Mouse (Mus musculus): ENCODE measurements around the gene Tmem107. TPM values are rescaled to one million over a fixed set of nuclear protein-coding genes. Genes with fewer than 3 reads are reported as not detected.
"Not testable (repeated sequence)": the region's sequence is repeated elsewhere in the genome, so short reads cannot be mapped to it uniquely, and the experiment has no call there.

Tmem107 gene
- total RNA-seq, 2 experiments from 2014 or later = 23.6 to 26.8 TPM

GRCm38 (mm10) chr11:69092386-69092751 is 21.8 kb downstream of the Tmem107 start:
- peak; percentile 78 to 87 for DNase-seq (ENCODE audit: low spot score in 2 of 2)

GRCm38 (mm10) chr11:69092871-69093270 is 22.3 kb downstream of the Tmem107 start:
- DNase-seq (ENCODE audit: low spot score in 2 of 2) = no peak

GRCm38 (mm10) chr11:69093856-69094255 is 23.2 kb downstream of the Tmem107 start:
- not testable (repeated sequence) for DNase-seq (ENCODE audit: low spot score in 2 of 2)

GRCm38 (mm10) chr11:69094697-69095429 is 24.3 kb downstream of the Tmem107 start, which contains the start of gene Per1:
Gene Per1, plus strand, starts transcription at chr11:69095217.
- peak; percentile 99 to 100 for DNase-seq (ENCODE audit: low spot score in 2 of 2)

GRCm38 (mm10) chr11:69095511-69096231 is 25.1 kb downstream of the Tmem107 start:
- DNase-seq (ENCODE audit: low spot score in 2 of 2) = peak in 1 of 2 experiments; percentile 5

GRCm38 (mm10) chr11:69096360-69096986 is 25.9 kb downstream of the Tmem107 start:
- peak in 1 of 2 experiments; percentile 17 for DNase-seq (ENCODE audit: low spot score in 2 of 2)

GRCm38 (mm10) chr11:69096987-69097900 is 26.6 kb downstream of the Tmem107 start:
- DNase-seq (ENCODE audit: low spot score in 2 of 2) = peak; percentile 97 to 98

GRCm38 (mm10) chr11:69098039-69098761 is 27.6 kb downstream of the Tmem107 start:
- DNase-seq (ENCODE audit: low spot score in 2 of 2) = no peak

GRCm38 (mm10) chr11:69098762-69099091 is 28.1 kb downstream of the Tmem107 start:
- peak; percentile 97 for DNase-seq (ENCODE audit: low spot score in 2 of 2)

GRCm38 (mm10) chr11:69099177-69099914 is 28.7 kb downstream of the Tmem107 start:
- DNase-seq (ENCODE audit: low spot score in 2 of 2) = no peak

- DNase-seq (ENCODE audit: low spot score in 2 of 2) = peak; percentile 92 to 96
Observed at GRCm38 (mm10) chr11:69099915-69100345, 29.3 kb downstream of the Tmem107 start.

- DNase-seq (ENCODE audit: low spot score in 2 of 2) = no peak
Observed at GRCm38 (mm10) chr11:69100639-69101360, 30.2 kb downstream of the Tmem107 start.

- DNase-seq (ENCODE audit: low spot score in 2 of 2) = no peak
Observed at GRCm38 (mm10) chr11:69101604-69102402, 31.2 kb downstream of the Tmem107 start.

GRCm38 (mm10) chr11:69102403-69102725 is 31.8 kb downstream of the Tmem107 start:
- DNase-seq (ENCODE audit: low spot score in 2 of 2) = no peak

- peak in 1 of 2 experiments; percentile 1 for DNase-seq (ENCODE audit: low spot score in 2 of 2)
Observed at GRCm38 (mm10) chr11:69103121-69103520, 32.5 kb downstream of the Tmem107 start.

GRCm38 (mm10) chr11:69103531-69104435 is 33.2 kb downstream of the Tmem107 start:
- DNase-seq (ENCODE audit: low spot score in 2 of 2) = peak in 1 of 2 experiments; percentile 2

GRCm38 (mm10) chr11:69104487-69104886 is 33.9 kb downstream of the Tmem107 start:
- DNase-seq (ENCODE audit: low spot score in 2 of 2) = peak in 1 of 2 experiments; percentile 1

All from left cerebral cortex, adult 18-20 months (tissue).